Mouse (Mus musculus): ENCODE measurements around the gene Szt2. TPM values are rescaled to one million over a fixed set of nuclear protein-coding genes. Genes with fewer than 3 reads are reported as not detected.

Szt2 gene
- polyA plus RNA-seq, 1 experiment from 2014 or later, result 4.4 TPM

DNA sequence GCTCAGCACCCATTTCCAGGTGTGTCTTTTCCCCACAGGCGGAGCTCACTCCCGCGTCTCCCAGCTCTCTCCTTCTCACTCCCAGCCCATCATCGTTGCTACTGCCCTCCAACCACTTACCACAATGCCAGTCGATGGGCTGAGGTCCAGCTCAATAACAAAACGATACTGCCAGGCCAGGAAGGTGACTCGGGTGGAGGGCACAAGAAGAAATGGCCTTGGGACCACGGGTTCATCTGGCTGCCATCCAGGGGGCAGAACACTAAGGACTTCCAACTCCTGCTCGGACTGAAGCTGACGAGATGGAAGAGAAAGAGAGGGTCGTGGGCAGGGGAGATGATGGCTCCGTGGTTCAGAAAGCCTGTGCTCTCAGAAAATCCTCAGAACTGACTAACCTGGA is 6.4 kb downstream of the Szt2 start:
- Histone ChIP-seq H3K27ac (replicated peaks) (no peak overlapping the region), H3K4me2 (no peak overlapping the region), H3K27me3 (replicated peaks) (no peaks in the 10 kb centered on the region), H3K4me3 (no peak overlapping the region), H3K9ac (no peak overlapping the region), H3K4me1 (0 out of 2 replicates have a peak, but pooled peaks cover 8% of the 10 kb centered on the region), H3K9me3 (no peaks in the 10 kb centered on the region), H3K36me3 (peaks cover 75% of the 10 kb centered on the region)
- ATAC-seq (ENCODE audit: extremely low read depth, insufficient number of reproducible peaks, low FRiP score, low TSS enrichment), result no peak
- WGBS, result 94% methylated on average over 12 of the region's 12 CpGs

DNA sequence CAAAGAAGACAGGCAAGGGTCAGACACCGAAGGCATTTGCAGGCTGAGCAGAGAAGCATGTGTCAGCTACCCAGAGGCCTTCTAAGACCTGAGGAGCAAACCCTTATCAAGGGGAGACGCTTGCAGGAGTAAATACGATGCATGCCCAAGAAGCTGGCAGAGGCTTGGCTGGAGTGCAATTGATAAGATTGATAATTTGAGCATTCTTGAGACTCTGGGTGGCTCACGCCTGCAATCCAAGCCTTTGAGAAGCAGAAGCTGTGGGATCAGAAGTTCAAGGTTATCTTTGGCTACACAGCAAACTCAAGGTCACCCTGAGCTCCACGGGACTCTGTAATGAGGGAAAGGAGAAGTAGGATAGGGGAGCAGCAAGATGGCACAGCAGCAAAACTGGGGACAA is 7.2 kb downstream of the Szt2 start:
- Histone ChIP-seq H3K27ac (replicated peaks) (no peak overlapping the region; the same call in 1 of the 2 replicates), H3K27me3 (replicated peaks) (no peaks in the 10 kb centered on the region), H3K4me3 (no peak overlapping the region), H3K9ac (no peak overlapping the region), H3K36me3 (peaks cover 83% of the 10 kb centered on the region), H3K9me3 (no peaks in the 10 kb centered on the region), H3K4me1 (0 out of 2 replicates have a peak, but pooled peaks cover 5% of the 10 kb centered on the region), H3K4me2 (no peak overlapping the region)
- ATAC-seq (ENCODE audit: extremely low read depth, insufficient number of reproducible peaks, low FRiP score, low TSS enrichment), result no peak
- WGBS, result 70% methylated on average over 5 of the region's 5 CpGs

DNA sequence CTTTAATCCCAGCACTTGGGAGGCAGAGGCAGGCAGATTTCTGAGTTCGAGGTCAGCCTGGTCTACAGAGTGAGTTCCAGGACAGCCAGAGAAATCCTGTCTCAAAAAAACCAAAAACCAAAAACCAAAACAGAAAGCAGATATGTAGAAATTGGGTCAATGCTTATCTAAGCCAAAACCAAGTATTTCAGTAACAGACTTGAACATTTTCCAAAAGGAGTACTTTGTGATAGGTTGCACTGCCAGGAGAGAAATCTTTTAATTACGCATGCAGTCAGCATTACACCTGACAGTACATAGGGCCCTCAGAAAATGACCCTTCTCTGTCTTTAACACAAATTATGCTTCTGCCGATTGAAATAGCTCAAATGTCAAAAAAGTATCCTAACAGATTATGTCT is 7.7 kb downstream of the Szt2 start:
- no peak overlapping the region for H3K9ac ChIP-seq
- H3K4me1 ChIP-seq, result peaks cover 9% of the 10 kb centered on the region
- H3K36me3 ChIP-seq, result peaks cover 88% of the 10 kb centered on the region
- H3K4me3 ChIP-seq, result no peak overlapping the region
- H3K27me3 ChIP-seq (replicated peaks), result no peaks in the 10 kb centered on the region
- H3K4me2 ChIP-seq, result no peak overlapping the region
- WGBS, result 90% methylated on average over 3 of the region's 3 CpGs
- H3K27ac ChIP-seq (replicated peaks), result no peak overlapping the region
- ATAC-seq (ENCODE audit: extremely low read depth, insufficient number of reproducible peaks, low FRiP score, low TSS enrichment), result no peak
- no peaks in the 10 kb centered on the region for H3K9me3 ChIP-seq

DNA sequence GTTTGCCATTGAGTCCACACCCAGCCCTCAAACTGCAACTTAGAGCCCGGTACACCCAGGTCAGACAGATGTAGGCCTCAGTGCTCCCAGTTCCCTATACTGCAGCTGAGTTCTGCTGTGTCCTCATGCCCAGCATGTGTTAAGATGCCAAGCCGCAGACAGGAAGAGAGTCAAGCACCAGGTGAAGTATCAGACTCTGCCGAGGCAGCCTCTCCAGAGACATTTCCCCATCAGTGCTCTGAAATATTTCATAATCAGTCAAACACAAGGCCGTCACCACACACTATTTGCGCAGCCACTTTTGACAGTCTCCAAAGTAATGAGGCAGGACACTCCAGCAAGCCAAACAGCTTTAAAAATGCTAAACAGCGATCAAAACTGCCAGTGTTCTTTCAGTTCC is 10.7 kb downstream of the Szt2 start:
- peaks cover 32% of the 10 kb centered on the region for H3K4me1 ChIP-seq
- ATAC-seq (ENCODE audit: extremely low read depth, insufficient number of reproducible peaks, low FRiP score, low TSS enrichment), result no peak
- no peaks in the 10 kb centered on the region for H3K27me3 ChIP-seq (replicated peaks)
- no peak overlapping the region for H3K27ac ChIP-seq (replicated peaks)
- no peak overlapping the region for H3K4me2 ChIP-seq
- WGBS, result 90% methylated on average over 6 of the region's 6 CpGs
- peaks cover 89% of the 10 kb centered on the region for H3K36me3 ChIP-seq
- no peak overlapping the region for H3K4me3 ChIP-seq
- no peaks in the 10 kb centered on the region for H3K9me3 ChIP-seq
- no peak overlapping the region for H3K9ac ChIP-seq

DNA sequence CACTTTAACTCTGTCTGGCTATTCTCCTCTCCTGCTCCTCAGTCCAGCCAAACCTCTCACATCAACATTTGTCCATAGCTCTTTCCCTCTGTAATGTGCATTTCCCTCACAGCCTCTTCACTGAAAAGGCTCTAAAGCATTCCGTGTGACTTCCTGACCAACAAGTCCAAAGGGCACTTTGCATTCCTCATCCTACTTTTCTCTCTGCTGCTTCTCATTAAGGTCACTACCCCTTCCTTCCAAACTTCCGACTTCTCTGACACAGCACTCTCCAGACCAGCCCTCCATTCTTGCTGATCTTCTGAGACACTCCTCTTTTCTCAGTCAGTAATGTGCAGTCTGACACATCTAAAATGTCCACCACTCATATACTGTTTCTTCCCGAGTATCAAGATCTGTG is 12.6 kb downstream of the Szt2 start:
- H3K9me3 ChIP-seq, result no peaks in the 10 kb centered on the region
- peaks cover 27% of the 10 kb centered on the region for H3K4me1 ChIP-seq
- H3K36me3 ChIP-seq, result peaks cover 89% of the 10 kb centered on the region
- WGBS, result 71% methylated on average over 3 of the region's 3 CpGs
- H3K4me2 ChIP-seq, result no peak overlapping the region
- ATAC-seq (ENCODE audit: extremely low read depth, insufficient number of reproducible peaks, low FRiP score, low TSS enrichment), result no peak
- no peaks in the 10 kb centered on the region for H3K27me3 ChIP-seq (replicated peaks)
- H3K9ac ChIP-seq, result no peak overlapping the region
- no peak overlapping the region for H3K4me3 ChIP-seq
- peak overlapping the region; percentile 50; the same call in 1 of the 2 replicates for H3K27ac ChIP-seq (replicated peaks)

DNA sequence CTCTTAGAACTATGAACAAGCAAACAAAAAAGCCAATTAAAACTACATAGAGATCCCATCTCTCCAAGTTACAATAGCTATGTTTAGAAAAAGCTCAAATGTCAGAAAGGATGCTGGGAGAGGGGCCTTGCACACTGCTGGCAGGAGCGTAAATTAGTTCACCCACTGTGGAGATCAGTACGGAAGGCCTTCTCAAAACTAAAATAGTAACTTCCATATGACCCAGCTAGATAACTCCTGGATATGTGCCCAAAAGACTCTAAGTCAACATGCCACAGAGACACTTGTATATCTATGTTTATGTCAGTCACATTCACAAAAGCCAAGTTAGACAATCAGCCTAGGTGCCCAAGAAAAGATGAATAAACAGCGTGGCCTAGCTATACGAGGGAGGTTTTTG is 13.8 kb downstream of the Szt2 start:
- 29% methylated on average over 4 of the region's 4 CpGs for WGBS
- no peak for ATAC-seq (ENCODE audit: extremely low read depth, insufficient number of reproducible peaks, low FRiP score, low TSS enrichment)
- H3K9me3 ChIP-seq, result no peaks in the 10 kb centered on the region
- H3K36me3 ChIP-seq, result peaks cover 89% of the 10 kb centered on the region
- H3K9ac ChIP-seq, result peak overlapping the region; percentile 50; the same call in 1 of the 2 replicates
- no peaks in the 10 kb centered on the region for H3K27me3 ChIP-seq (replicated peaks)
- H3K4me2 ChIP-seq, result 0 out of 2 replicates have a peak overlapping the region, but pooled peaks have one; percentile 14
- peak overlapping the region; percentile 84 for H3K27ac ChIP-seq (replicated peaks)
- H3K4me3 ChIP-seq, result no peak overlapping the region
- H3K4me1 ChIP-seq, result peaks cover 27% of the 10 kb centered on the region

DNA sequence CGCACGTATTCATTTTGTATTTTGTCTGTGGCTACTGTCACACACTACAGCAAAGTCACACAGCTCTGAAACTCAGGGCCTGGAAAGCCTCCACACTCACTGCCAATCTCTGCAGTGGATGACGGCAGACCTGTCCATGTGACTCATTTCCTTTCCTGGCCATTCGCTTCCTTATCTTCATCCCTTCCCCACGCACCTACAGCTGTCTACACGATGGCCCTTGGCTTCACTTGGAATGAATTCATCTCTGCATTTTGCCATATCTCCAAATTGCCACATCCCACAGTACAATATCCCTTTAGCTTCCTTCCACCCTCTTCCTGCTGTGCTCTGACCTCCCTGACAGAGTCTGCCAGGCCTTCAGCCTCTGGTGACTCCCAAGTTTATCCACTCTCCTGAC is 14.6 kb downstream of the Szt2 start:
- Histone ChIP-seq H3K36me3 (peaks cover 89% of the 10 kb centered on the region), H3K4me1 (peaks cover 27% of the 10 kb centered on the region), H3K9ac (peak overlapping the region; percentile 53), H3K9me3 (no peaks in the 10 kb centered on the region), H3K27me3 (replicated peaks) (no peaks in the 10 kb centered on the region), H3K4me2 (no peak overlapping the region), H3K27ac (replicated peaks) (peak overlapping the region; percentile 84), H3K4me3 (no peak overlapping the region)
- ATAC-seq (ENCODE audit: extremely low read depth, insufficient number of reproducible peaks, low FRiP score, low TSS enrichment), result no peak
- 34% methylated on average over 6 of the region's 6 CpGs for WGBS

DNA sequence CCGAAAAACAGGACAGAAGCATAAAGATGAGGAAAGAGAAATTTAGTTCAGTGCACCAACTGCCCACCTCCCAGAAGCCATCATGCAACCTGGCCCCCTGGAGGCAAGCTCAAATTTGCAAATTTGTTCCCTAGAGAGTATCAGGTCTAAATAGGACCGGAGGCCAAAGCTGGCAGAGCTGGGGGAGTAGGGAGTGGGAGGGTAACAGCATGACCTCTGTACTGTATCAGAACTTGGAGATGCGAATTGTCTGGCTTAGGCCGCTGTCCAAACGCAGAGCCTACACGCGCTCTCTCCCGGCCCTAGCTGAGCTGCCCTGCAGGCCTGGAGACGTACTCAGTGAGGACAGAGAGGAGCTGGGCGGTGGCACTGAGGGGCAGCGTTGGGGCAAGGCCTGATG is 18.9 kb downstream of the Szt2 start:
- ATAC-seq (ENCODE audit: extremely low read depth, insufficient number of reproducible peaks, low FRiP score, low TSS enrichment), result no peak
- 84% methylated on average over 11 of the region's 11 CpGs for WGBS
- H3K9me3 ChIP-seq, result no peaks in the 10 kb centered on the region
- no peak overlapping the region for H3K9ac ChIP-seq
- H3K4me1 ChIP-seq, result peaks cover 16% of the 10 kb centered on the region
- H3K4me3 ChIP-seq, result no peak overlapping the region
- no peak overlapping the region for H3K4me2 ChIP-seq
- H3K27ac ChIP-seq (replicated peaks), result no peak overlapping the region
- no peaks in the 10 kb centered on the region for H3K27me3 ChIP-seq (replicated peaks)
- peaks cover 91% of the 10 kb centered on the region for H3K36me3 ChIP-seq

DNA sequence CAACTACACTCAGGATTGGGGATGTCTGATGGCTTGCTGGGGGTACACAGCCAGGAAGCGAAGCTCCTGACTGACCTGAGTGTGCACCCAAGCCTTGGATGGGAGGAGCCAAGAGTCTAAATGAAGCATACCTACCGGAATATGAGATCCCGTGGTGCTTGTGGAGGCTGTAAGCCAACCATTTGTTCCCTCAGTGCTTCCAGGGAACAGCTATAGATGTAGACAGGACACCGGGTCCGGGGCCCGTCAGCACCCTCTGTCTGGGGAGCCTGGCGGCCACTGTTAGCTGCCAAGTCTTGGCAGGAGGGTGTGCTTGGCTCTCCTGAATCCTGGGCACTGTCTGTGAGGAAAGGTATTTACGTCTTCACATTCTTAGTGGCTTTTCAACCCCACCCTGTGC is 21.8 kb downstream of the Szt2 start:
- peaks cover 100% of the 10 kb centered on the region for H3K36me3 ChIP-seq
- no peak overlapping the region for H3K4me2 ChIP-seq
- WGBS, result 94% methylated on average over 8 of the region's 8 CpGs
- H3K27ac ChIP-seq (replicated peaks), result no peak overlapping the region
- H3K4me1 ChIP-seq, result no peaks in the 10 kb centered on the region
- H3K9ac ChIP-seq, result no peak overlapping the region
- no peak overlapping the region for H3K4me3 ChIP-seq
- H3K27me3 ChIP-seq (replicated peaks), result no peaks in the 10 kb centered on the region
- H3K9me3 ChIP-seq, result no peaks in the 10 kb centered on the region
- no peak for ATAC-seq (ENCODE audit: extremely low read depth, insufficient number of reproducible peaks, low FRiP score, low TSS enrichment)

DNA sequence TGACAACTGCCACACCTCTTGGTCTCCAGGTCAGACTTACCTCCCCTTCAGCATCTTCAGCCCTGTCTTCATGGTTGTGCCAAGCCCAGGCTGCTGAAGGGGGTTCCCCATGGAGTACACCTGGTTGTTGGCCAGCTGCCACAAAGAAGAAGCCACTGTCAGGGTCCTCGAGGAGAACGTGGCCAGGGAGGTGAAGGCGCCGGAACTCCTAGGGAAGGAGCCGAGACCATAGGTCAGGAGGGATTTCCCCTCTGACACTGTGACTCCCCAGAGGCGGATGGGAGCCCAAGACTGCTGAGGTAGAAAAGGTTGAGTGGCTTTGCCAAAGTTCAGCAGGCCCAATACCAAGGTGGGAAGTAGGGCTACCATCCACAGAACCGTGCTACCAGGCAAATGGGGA is 25.8 kb downstream of the Szt2 start:
- Histone ChIP-seq H3K4me2 (no peak overlapping the region), H3K36me3 (peaks cover 99% of the 10 kb centered on the region), H3K27ac (replicated peaks) (no peak overlapping the region), H3K9ac (no peak overlapping the region), H3K4me1 (no peaks in the 10 kb centered on the region), H3K9me3 (no peaks in the 10 kb centered on the region), H3K4me3 (no peak overlapping the region), H3K27me3 (replicated peaks) (no peaks in the 10 kb centered on the region)
- 90% methylated on average over 7 of the region's 7 CpGs for WGBS
- ATAC-seq (ENCODE audit: extremely low read depth, insufficient number of reproducible peaks, low FRiP score, low TSS enrichment), result no peak

DNA sequence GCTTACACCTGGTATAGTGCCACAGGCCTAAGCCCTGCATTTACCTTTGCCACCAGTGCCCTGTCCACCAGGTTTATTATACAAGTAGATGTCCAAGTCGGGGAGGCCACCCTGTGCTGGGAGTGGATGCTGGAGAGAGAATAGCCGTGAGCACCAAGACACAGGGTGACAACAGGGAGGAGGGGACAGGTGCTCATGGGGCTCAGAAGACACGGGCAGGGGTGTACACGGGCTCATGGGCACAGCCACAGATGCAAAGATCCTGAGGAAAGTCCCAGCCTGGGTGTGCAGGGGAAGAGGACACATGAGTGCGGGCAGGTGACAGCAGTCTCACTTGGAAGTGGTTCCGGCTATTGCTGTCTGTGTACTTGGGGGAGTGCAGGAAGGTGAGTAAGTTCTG is 33.1 kb downstream of the Szt2 start:
- H3K9ac ChIP-seq, result no peak overlapping the region
- 89% methylated on average over 6 of the region's 6 CpGs for WGBS

DNA sequence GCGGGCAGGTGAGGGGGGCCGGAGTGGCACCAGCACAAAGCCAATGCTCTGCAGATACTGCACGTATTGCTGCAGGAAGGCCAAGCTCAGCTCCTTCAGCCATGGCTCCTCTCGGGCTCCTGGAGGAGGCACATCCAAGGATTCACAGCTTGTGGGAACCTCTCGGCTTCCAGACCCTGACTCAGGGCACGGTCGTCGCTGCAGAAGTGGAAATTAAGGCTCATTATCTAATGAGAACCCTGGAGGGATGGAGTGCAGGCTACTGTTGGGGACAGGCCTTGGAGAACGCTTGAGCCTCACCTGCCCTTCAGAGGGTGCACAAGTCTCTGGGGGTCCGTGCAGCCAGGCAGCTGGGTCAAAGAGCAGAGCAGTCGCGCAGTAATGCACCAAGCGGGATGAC is 37.3 kb downstream of the Szt2 start:
- no peak overlapping the region for H3K4me3 ChIP-seq
- no peak overlapping the region for H3K27ac ChIP-seq (replicated peaks)
- ATAC-seq (ENCODE audit: extremely low read depth, insufficient number of reproducible peaks, low FRiP score, low TSS enrichment), result no peak
- H3K9me3 ChIP-seq, result no peaks in the 10 kb centered on the region
- no peaks in the 10 kb centered on the region for H3K4me1 ChIP-seq
- peaks cover 96% of the 10 kb centered on the region for H3K36me3 ChIP-seq
- 88% methylated on average over 13 of the region's 13 CpGs for WGBS
- H3K9ac ChIP-seq, result no peak overlapping the region
- H3K4me2 ChIP-seq, result no peak overlapping the region
- no peaks in the 10 kb centered on the region for H3K27me3 ChIP-seq (replicated peaks)

More for the DNA sequence above, 33.1 kb downstream of the Szt2 start:
- H3K36me3 ChIP-seq, result peaks cover 99% of the 10 kb centered on the region
- H3K4me1 ChIP-seq, result no peaks in the 10 kb centered on the region
- no peaks in the 10 kb centered on the region for H3K9me3 ChIP-seq
- no peak for ATAC-seq (ENCODE audit: extremely low read depth, insufficient number of reproducible peaks, low FRiP score, low TSS enrichment)
- no peak overlapping the region for H3K27ac ChIP-seq (replicated peaks)
- H3K27me3 ChIP-seq (replicated peaks), result no peaks in the 10 kb centered on the region
- H3K4me2 ChIP-seq, result no peak overlapping the region
- H3K4me3 ChIP-seq, result no peak overlapping the region
